Mouse (Mus musculus): Measurements from ENCODE around the gene Dbx1. TPM values are rescaled to one million over a fixed set of nuclear protein-coding genes. Genes with fewer than 3 reads are reported as not detected.

Dbx1 gene
- polyA plus RNA-seq (2014; fragmentation: Nextera tagmentation; extraction: Ambion mirVana), result 168 and 182 TPM in 2 replicates

DNA sequence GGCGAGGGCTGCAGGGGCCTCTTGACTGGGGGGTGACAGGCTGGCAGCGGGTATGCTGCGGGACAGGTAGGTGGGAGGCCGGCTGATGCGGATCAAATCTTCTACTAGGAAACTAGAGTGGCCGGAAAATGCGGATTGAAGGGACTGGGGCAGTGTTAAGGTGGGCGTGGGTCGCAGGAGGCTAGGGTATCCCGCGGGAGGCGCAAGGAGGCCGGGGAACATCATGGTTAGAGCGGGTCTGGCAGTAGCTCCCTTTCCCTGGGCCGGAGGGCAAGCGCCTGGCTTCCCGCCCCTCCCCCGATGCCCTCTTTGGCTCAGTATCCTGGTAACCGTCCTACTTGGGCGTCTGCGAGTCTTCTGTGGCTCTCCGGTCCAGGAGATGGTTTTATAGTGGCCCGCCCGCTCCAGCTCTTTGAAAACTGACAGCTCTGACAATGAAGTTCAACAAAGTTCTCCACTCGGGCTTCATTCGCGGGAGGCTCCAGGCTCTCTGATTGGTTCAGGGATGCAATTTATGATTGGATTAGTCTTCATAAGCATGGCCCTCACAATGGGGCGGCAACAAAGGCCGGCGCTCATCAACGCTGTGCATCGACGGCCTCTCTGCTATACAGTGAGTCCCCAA, at the start of gene Dbx1:
Gene Dbx1 (minus strand): TSS at position 359 of the 625 bp plus-strand sequence.
- WGBS, result under 1% methylated on average over 33 of the region's 33 CpGs
- Histone ChIP-seq H3K4me2 (peak within 1 kb of the TSS; percentile 49), H3K9me3 (ENCODE audit: control insufficient read depth, low read length) (no peaks in the 10 kb centered on the region), H3K9ac (ENCODE audit: low read length) (peak within 1 kb of the TSS; percentile 76), H3K4me1 (ENCODE audit: control insufficient read depth, insufficient read depth, low read length) (peaks cover 52% of the 10 kb centered on the region), H3K36me3 (ENCODE audit: control insufficient read depth, insufficient read depth, low read length) (no peaks in the 10 kb centered on the region), H3K27ac (ENCODE audit: low read depth, low read length) (peak within 1 kb of the TSS; percentile 84), H3K4me3 (ENCODE audit: low read depth, low read length) (peak within 1 kb of the TSS; percentile 56), H3K27me3 (ENCODE audit: control insufficient read depth, insufficient read depth, low read length) (peaks cover 58% of the 10 kb centered on the region)
- peak; percentile 97 for DNase-seq (ENCODE audit: low spot score, missing footprints)
- ATAC-seq (ENCODE audit: low FRiP score), result peak; percentile 82

DNA sequence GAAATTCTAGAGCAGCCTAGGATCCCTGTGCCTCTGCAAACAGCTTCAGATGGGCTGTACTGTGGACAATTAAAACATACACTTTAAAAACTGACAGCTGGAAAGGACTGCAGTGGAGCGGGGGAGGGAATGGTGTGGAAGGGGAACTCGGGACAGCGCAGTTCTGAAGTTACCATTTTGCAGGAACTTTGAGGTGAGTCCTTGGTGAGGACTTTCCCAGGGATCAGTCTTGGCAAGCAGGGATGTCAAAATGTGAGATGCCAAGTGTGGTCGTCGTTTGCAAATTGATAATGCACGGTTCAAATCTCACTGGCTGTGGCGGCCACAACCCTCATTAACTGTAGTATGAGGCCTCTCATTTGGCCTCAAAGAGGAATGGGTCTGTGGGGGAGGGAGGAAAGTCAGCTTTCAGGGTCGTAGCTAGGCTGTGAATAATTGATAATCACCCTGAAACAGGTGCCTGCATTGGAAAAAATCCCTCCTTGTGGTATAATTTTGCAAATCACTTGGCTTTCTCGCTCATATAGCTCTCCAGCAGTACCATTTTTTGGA, 42.3 kb upstream of the Dbx1 start:
- H3K4me1 ChIP-seq (ENCODE audit: control insufficient read depth, insufficient read depth, low read length), result peaks cover 32% of the 10 kb centered on the region
- DNase-seq (ENCODE audit: low spot score, missing footprints) (peak; percentile 93), ATAC-seq (ENCODE audit: low FRiP score) (0 out of 2 replicates have a peak, but pooled peaks have one; percentile 3)
- peaks cover 62% of the 10 kb centered on the region for H3K27me3 ChIP-seq (ENCODE audit: control insufficient read depth, insufficient read depth, low read length)
- no peak overlapping the region for H3K4me3 ChIP-seq (ENCODE audit: low read depth, low read length)
- H3K36me3 ChIP-seq (ENCODE audit: control insufficient read depth, insufficient read depth, low read length), result no peaks in the 10 kb centered on the region
- H3K27ac ChIP-seq (ENCODE audit: low read depth, low read length), result no peak overlapping the region; the same call in 1 of the 2 replicates
- WGBS, result 7% methylated on average over 9 of the region's 9 CpGs
- peak overlapping the region; percentile 14; the same call in 1 of the 2 replicates for H3K4me2 ChIP-seq
- H3K9ac ChIP-seq (ENCODE audit: low read length), result no peak overlapping the region
- H3K9me3 ChIP-seq (ENCODE audit: control insufficient read depth, low read length), result no peaks in the 10 kb centered on the region

DNA sequence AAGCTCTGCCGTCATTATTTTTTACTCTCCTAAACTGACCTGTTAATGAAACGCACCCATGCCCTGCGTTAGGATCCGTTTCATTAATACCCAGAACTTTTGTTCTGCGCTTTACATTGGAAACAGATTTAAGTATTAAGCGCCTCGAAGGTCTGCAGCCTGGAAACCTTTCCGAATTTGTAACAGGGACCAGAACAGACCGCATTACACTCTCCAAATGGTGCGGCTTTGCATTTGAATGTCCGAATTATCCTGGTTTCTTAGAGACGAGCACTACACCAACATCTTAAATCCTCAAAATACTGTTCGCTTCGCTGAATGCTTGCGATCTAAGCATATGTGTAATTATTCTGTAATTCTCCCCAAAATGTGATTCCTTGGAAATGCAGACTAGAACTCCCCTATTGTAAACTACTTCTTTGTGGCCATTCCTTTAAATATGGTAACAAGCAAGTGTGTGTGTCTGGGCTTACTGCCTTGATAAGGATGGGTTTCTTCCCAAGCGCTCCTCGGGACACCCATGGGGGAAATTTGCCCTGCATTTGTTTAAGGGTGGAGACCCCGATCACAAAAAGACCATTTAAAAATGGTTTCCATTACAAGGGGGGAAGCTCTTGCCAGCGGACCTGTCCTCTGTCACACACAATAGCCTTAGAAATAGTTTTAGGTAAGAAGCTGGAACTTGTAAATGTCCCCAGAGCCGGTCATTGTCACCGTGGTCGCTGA, 41.6 kb upstream of the Dbx1 start:
- Histone ChIP-seq H3K9me3 (ENCODE audit: control insufficient read depth, low read length) (no peaks in the 10 kb centered on the region), H3K9ac (ENCODE audit: low read length) (no peak overlapping the region), H3K27ac (ENCODE audit: low read depth, low read length) (no peak overlapping the region; the same call in 1 of the 2 replicates), H3K36me3 (ENCODE audit: control insufficient read depth, insufficient read depth, low read length) (no peaks in the 10 kb centered on the region), H3K4me1 (ENCODE audit: control insufficient read depth, insufficient read depth, low read length) (peaks cover 32% of the 10 kb centered on the region), H3K27me3 (ENCODE audit: control insufficient read depth, insufficient read depth, low read length) (peaks cover 55% of the 10 kb centered on the region), H3K4me2 (peak overlapping the region; percentile 14; the same call in 1 of the 2 replicates), H3K4me3 (ENCODE audit: low read depth, low read length) (no peak overlapping the region)
- peak; percentile 55 for ATAC-seq (ENCODE audit: low FRiP score)
- 1% methylated on average over 22 of the region's 22 CpGs for WGBS
- peak; percentile 96 for DNase-seq (ENCODE audit: low spot score, missing footprints)

DNA sequence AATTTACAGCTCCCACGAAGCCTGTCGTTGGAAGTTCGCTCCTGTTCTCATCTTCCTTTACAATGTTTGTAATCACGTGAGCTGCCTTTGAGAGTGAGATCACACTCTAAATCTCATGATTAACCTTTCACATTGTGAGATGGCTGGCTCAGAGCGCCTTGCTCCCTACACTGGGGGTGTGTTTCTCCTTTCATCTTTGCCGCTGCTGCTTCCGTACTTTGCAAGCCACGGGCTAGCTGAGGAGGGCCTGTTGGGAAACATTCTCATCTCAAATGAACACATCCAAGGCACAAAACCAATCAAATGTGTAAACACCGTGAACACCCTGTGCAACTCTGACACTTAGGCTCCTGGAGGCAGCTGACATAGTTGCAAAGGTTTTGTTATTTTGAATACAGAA, 40.5 kb upstream of the Dbx1 start:
- Histone ChIP-seq H3K9me3 (ENCODE audit: control insufficient read depth, low read length) (no peaks in the 10 kb centered on the region), H3K4me2 (peak overlapping the region; percentile 20), H3K27me3 (ENCODE audit: control insufficient read depth, insufficient read depth, low read length) (peaks cover 45% of the 10 kb centered on the region), H3K4me3 (ENCODE audit: low read depth, low read length) (no peak overlapping the region), H3K4me1 (ENCODE audit: control insufficient read depth, insufficient read depth, low read length) (peaks cover 32% of the 10 kb centered on the region), H3K36me3 (ENCODE audit: control insufficient read depth, insufficient read depth, low read length) (no peaks in the 10 kb centered on the region), H3K27ac (ENCODE audit: low read depth, low read length) (peak overlapping the region; percentile 61), H3K9ac (ENCODE audit: low read length) (0 out of 2 replicates have a peak overlapping the region, but pooled peaks have one; percentile 11)
- DNase-seq (ENCODE audit: low spot score, missing footprints) (peak; percentile 94), ATAC-seq (ENCODE audit: low FRiP score) (peak; percentile 74)
- WGBS, result under 1% methylated on average over 9 of the region's 9 CpGs

DNA sequence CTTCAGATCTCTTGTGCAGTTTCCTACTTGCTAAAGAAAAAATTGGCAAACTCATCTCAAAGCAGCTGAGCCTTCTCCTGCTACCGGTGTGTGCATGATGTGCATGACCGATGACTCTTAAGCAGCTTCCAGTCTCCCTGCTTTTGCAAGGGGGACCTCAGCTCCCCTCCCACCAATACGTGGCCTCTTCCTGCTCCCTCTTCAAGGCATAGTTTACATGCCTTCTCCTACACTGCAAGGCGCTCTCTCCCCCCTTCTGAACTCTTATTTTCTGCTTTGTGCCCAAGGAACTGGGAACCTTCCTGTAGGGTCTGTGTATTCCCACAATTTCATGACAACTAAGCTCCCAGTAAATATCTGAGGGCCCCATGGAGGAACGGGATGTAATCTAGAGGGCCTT, 40.0 kb upstream of the Dbx1 start:
- Histone ChIP-seq H3K27me3 (ENCODE audit: control insufficient read depth, insufficient read depth, low read length) (peaks cover 40% of the 10 kb centered on the region), H3K27ac (ENCODE audit: low read depth, low read length) (peak overlapping the region; percentile 61), H3K9me3 (ENCODE audit: control insufficient read depth, low read length) (no peaks in the 10 kb centered on the region), H3K4me3 (ENCODE audit: low read depth, low read length) (no peak overlapping the region), H3K4me2 (peak overlapping the region; percentile 20), H3K9ac (ENCODE audit: low read length) (0 out of 2 replicates have a peak overlapping the region, but pooled peaks have one; percentile 11), H3K36me3 (ENCODE audit: control insufficient read depth, insufficient read depth, low read length) (no peaks in the 10 kb centered on the region), H3K4me1 (ENCODE audit: control insufficient read depth, insufficient read depth, low read length) (peaks cover 32% of the 10 kb centered on the region)
- WGBS, result 6% methylated on average over 5 of the region's 5 CpGs
- DNase-seq (ENCODE audit: low spot score, missing footprints), result peak; percentile 93
- ATAC-seq (ENCODE audit: low FRiP score), result peak; percentile 51

DNA sequence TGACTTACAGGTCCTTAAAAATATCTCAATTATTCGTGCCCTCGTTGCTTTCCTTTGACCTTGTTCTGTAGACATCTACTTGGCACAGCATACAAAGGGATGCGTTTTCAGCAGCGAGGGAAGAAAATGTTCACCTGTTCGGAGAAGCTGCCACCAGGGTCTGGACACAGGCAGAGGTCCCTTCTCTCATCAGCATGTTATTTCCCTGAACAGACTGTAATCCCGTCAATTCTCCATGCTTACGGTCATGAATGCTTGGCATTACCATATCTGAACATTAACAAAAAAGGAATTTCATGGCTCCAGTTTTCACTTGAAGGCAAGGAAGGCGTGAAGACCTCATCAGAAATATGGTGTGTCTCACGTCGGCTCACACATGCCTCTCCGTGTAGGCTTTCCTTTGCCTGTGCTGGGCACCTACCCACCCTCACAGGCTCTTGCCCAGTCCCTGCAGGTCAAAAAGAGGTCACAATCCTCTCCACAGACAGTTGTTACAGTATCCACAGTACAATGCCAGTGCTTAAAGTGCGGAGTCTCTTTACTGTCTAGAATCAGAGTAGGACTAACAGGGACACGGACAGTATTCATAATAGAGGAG, 31.7 kb upstream of the Dbx1 start:
- Histone ChIP-seq H3K4me2 (no peak overlapping the region), H3K27me3 (ENCODE audit: control insufficient read depth, insufficient read depth, low read length) (peaks cover 15% of the 10 kb centered on the region), H3K36me3 (ENCODE audit: control insufficient read depth, insufficient read depth, low read length) (no peaks in the 10 kb centered on the region), H3K27ac (ENCODE audit: low read depth, low read length) (no peak overlapping the region), H3K9me3 (ENCODE audit: control insufficient read depth, low read length) (no peaks in the 10 kb centered on the region), H3K9ac (ENCODE audit: low read length) (no peak overlapping the region), H3K4me1 (ENCODE audit: control insufficient read depth, insufficient read depth, low read length) (peaks cover 2% of the 10 kb centered on the region; the same call in 1 of the 2 replicates), H3K4me3 (ENCODE audit: low read depth, low read length) (no peak overlapping the region)
- DNase-seq (ENCODE audit: low spot score, missing footprints) (no peak), ATAC-seq (ENCODE audit: low FRiP score) (peak; percentile 42; the same call in 1 of the 2 replicates)
- WGBS, result 67% methylated on average over 13 of the region's 13 CpGs

DNA sequence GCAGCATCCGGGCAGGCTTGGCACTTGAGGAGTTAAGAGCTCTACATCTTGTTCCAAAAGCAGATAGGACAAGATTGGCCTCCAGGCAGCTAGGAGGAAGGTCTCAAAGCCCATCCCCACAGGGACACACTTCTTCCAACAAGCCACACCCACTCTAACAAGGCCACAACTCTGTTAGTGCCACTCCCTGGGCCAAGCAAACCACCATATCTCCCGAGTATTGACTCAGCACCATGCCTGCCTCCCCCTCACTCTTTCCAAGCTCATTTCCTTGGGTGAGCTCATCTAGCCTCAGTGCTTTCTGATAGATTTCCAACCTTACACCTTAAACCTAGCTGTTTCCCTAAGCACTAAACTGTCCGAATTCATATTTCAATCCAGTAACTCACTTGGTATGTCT, 26.9 kb upstream of the Dbx1 start:
- WGBS, result 90% methylated on average over 3 of the region's 3 CpGs
- Histone ChIP-seq H3K4me2 (no peak overlapping the region), H3K27me3 (ENCODE audit: control insufficient read depth, insufficient read depth, low read length) (peaks cover 20% of the 10 kb centered on the region), H3K9ac (ENCODE audit: low read length) (no peak overlapping the region), H3K4me3 (ENCODE audit: low read depth, low read length) (no peak overlapping the region), H3K9me3 (ENCODE audit: control insufficient read depth, low read length) (no peaks in the 10 kb centered on the region), H3K27ac (ENCODE audit: low read depth, low read length) (no peak overlapping the region), H3K4me1 (ENCODE audit: control insufficient read depth, insufficient read depth, low read length) (peaks cover 11% of the 10 kb centered on the region), H3K36me3 (ENCODE audit: control insufficient read depth, insufficient read depth, low read length) (no peaks in the 10 kb centered on the region)
- no peak for ATAC-seq (ENCODE audit: low FRiP score)
- DNase-seq (ENCODE audit: low spot score, missing footprints), result no peak

DNA sequence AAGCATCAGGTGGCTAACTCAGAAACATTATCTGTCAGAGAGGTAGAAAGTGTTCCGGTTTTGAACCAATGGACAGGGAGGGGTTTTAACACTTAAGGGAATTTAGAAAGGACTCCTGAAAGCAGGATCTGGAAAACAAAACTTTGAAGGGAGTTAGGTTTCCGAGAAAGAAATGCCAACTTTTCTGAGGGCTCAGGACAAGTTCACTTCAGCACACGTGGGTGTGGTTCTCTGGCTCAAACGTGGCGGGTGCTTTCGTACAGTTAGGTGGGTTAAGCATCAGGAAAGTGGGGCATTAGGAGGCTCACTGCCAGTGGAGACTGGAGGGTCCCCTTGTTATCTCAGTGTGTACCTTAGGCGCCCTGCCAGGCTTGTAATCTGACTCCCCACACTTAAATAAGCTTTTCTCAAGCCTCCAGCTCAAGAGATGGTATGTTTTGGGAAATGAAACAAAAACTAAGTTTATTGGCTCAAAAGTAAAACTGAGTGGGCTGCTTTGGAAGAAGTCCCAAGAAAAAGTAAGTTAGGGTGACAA, 25.9 kb upstream of the Dbx1 start:
- Histone ChIP-seq H3K9ac (ENCODE audit: low read length) (no peak overlapping the region), H3K9me3 (ENCODE audit: control insufficient read depth, low read length) (no peaks in the 10 kb centered on the region), H3K4me2 (no peak overlapping the region), H3K36me3 (ENCODE audit: control insufficient read depth, insufficient read depth, low read length) (no peaks in the 10 kb centered on the region), H3K27me3 (ENCODE audit: control insufficient read depth, insufficient read depth, low read length) (peaks cover 26% of the 10 kb centered on the region), H3K4me3 (ENCODE audit: low read depth, low read length) (no peak overlapping the region), H3K27ac (ENCODE audit: low read depth, low read length) (no peak overlapping the region), H3K4me1 (ENCODE audit: control insufficient read depth, insufficient read depth, low read length) (peaks cover 9% of the 10 kb centered on the region)
- no peak for ATAC-seq (ENCODE audit: low FRiP score)
- DNase-seq (ENCODE audit: low spot score, missing footprints), result peak; percentile 91
- 6% methylated on average over 7 of the region's 7 CpGs for WGBS
